Mouse (Mus musculus): Measurements from ENCODE around the gene Papln.
A peak's percentile ranks its signal among the peaks of the same experiment; 100 is the strongest.

Papln gene

GRCm38 (mm10) chr12:83763311-83764043 is at the start of gene Papln:
Gene Papln (plus strand): TSS chr12:83763634.
- DNase-seq (ENCODE audit: low read depth, low spot score): no peak

- DNase-seq (ENCODE audit: low read depth, low spot score): peak; percentile 59
Measured at GRCm38 (mm10) chr12:83713749-83714148, 49.7 kb upstream of the Papln start.

GRCm38 (mm10) chr12:83716416-83717184 is 46.8 kb upstream of the Papln start:
- no peak for DNase-seq (ENCODE audit: low read depth, low spot score)

- DNase-seq (ENCODE audit: low read depth, low spot score): no peak
Measured at GRCm38 (mm10) chr12:83719431-83719830, 44.0 kb upstream of the Papln start.

- peak; percentile 10 for DNase-seq (ENCODE audit: low read depth, low spot score)
Measured at GRCm38 (mm10) chr12:83721281-83721680, 42.2 kb upstream of the Papln start.

GRCm38 (mm10) chr12:83723037-83723436 is 40.4 kb upstream of the Papln start:
- no peak for DNase-seq (ENCODE audit: low read depth, low spot score)

GRCm38 (mm10) chr12:83726510-83727308 is 36.7 kb upstream of the Papln start:
- no peak for DNase-seq (ENCODE audit: low read depth, low spot score)

- no peak for DNase-seq (ENCODE audit: low read depth, low spot score)
Measured at GRCm38 (mm10) chr12:83732225-83732624, 31.2 kb upstream of the Papln start.

GRCm38 (mm10) chr12:83734047-83734446 is 29.4 kb upstream of the Papln start:
- no peak for DNase-seq (ENCODE audit: low read depth, low spot score)

- DNase-seq (ENCODE audit: low read depth, low spot score): no peak
Measured at GRCm38 (mm10) chr12:83736236-83736635, 27.2 kb upstream of the Papln start.

GRCm38 (mm10) chr12:83738651-83739050 is 24.8 kb upstream of the Papln start:
- DNase-seq (ENCODE audit: low read depth, low spot score): no peak

GRCm38 (mm10) chr12:83741722-83742121 is 21.7 kb upstream of the Papln start:
- DNase-seq (ENCODE audit: low read depth, low spot score): no peak

GRCm38 (mm10) chr12:83742834-83743233 is 20.6 kb upstream of the Papln start:
- DNase-seq (ENCODE audit: low read depth, low spot score): no peak

- no peak for DNase-seq (ENCODE audit: low read depth, low spot score)
Measured at GRCm38 (mm10) chr12:83743712-83744111, 19.7 kb upstream of the Papln start.

GRCm38 (mm10) chr12:83749186-83749585 is 14.2 kb upstream of the Papln start:
- no peak for DNase-seq (ENCODE audit: low read depth, low spot score)

- peak; percentile 29 for DNase-seq (ENCODE audit: low read depth, low spot score)
Measured at GRCm38 (mm10) chr12:83752495-83752894, 10.9 kb upstream of the Papln start.

GRCm38 (mm10) chr12:83758735-83759134 is 4.7 kb upstream of the Papln start:
- no peak for DNase-seq (ENCODE audit: low read depth, low spot score)

- DNase-seq (ENCODE audit: low read depth, low spot score): no peak
Measured at GRCm38 (mm10) chr12:83760201-83760600, 3.2 kb upstream of the Papln start.

- DNase-seq (ENCODE audit: low read depth, low spot score): no peak
Measured at GRCm38 (mm10) chr12:83762706-83763105, 728 bp upstream of the Papln start.

GRCm38 (mm10) chr12:83764044-83764365 is 571 bp downstream of the Papln start:
- DNase-seq (ENCODE audit: low read depth, low spot score): no peak

GRCm38 (mm10) chr12:83764519-83764918 is 1.1 kb downstream of the Papln start:
- DNase-seq (ENCODE audit: low read depth, low spot score): no peak

- DNase-seq (ENCODE audit: low read depth, low spot score): no peak
Measured at GRCm38 (mm10) chr12:83765965-83766603, 2.6 kb downstream of the Papln start.
